Mouse (Mus musculus) gastrocnemius, postnatal 36 days (tissue): ENCODE measurements around the gene Pip4k2b. TPM values are rescaled to one million over a fixed set of nuclear protein-coding genes. Genes with fewer than 3 reads are reported as not detected.
"Not testable (repeated sequence)": the region's sequence is repeated elsewhere in the genome, so short reads cannot be mapped to it uniquely, and the experiment has no call there.

ENCODE experiments used
- DNase-seq, 2 experiments: peaks; one replicate each; pipeline ENCODE4 v3.0.0; 2022
- intact Hi-C: fragments of 180-260 bp; cut with DNase I; formaldehyde crosslinking; loops from one replicate; pipeline ENCODE4 v1.15.1; 2025
- long read RNA-seq, 2 experiments: library from polyadenylated mRNA; stranded (forward); transcript quantifications; one replicate each; pipeline ENCODE4 v2.0.0; 2021
- total RNA-seq, 2 experiments: library from RNA; stranded (reverse); gene quantifications; 2 replicates each; pipeline ENCODE4 v1.2.3; 2021

Gene Pip4k2b
- 10 to 100 TPM; 44.0 to 47.0 TPM for total RNA-seq
- long read RNA-seq, experiment 1, partial matches to known transcripts, result 0 of 15 reads
- long read RNA-seq, experiment 1, other reads (novel, unspliced or antisense), result 15 of 15 reads
- long read RNA-seq, experiment 2, partial matches to known transcripts, result 0 of 8 reads
- long read RNA-seq, experiment 2, other reads (novel, unspliced or antisense), result 8 of 8 reads

GRCm38 (mm10) chr11:97744063-97744717, at the start of gene Pip4k2b:
Gene Pip4k2b (minus strand): TSS chr11:97744704.
- peak in 1 of 2 experiments; percentile 39 for DNase-seq
- intact Hi-C loops, result loop anchor here (5.0 kb wide), 1 partner anchor 42 kb away; the partner anchor contains the start of genes Pcgf2 and Psmb3

- DNase-seq, result no peak
Observed at GRCm38 (mm10) chr11:97793165-97793564, 48.7 kb upstream of the Pip4k2b start.

GRCm38 (mm10) chr11:97790778-97791438, 46.4 kb upstream of the Pip4k2b start:
- intact Hi-C loops, result loop anchor here (5.0 kb wide), 1 partner anchor 36 kb away; no protein-coding TSS in a partner anchor
- DNase-seq, result not testable (repeated sequence)

More at GRCm38 (mm10) chr11:97793165-97793564, 48.7 kb upstream of the Pip4k2b start:
- intact Hi-C loops, result loop anchor here (2.0 to 5.0 kb wide), 2 partner anchors 34 to 92 kb away; partner anchors contain the start of gene Fbxo47

- intact Hi-C loops, result loop anchor here (2.0 to 5.0 kb wide), 2 partner anchors 38 to 57 kb away; no protein-coding TSS in a partner anchor
- DNase-seq, result no peak
Observed at GRCm38 (mm10) chr11:97789727-97790126, 45.2 kb upstream of the Pip4k2b start.

- DNase-seq, result no peak
- intact Hi-C loops, result loop anchor here (2.0 kb wide), 1 partner anchor 59 kb away; no protein-coding TSS in a partner anchor
Observed at GRCm38 (mm10) chr11:97787961-97788360, 43.5 kb upstream of the Pip4k2b start.

GRCm38 (mm10) chr11:97782564-97782895, 38.0 kb upstream of the Pip4k2b start:
- DNase-seq, result no peak
- intact Hi-C loops, result no loop called here

- DNase-seq, result peak; percentile 98 to 99
- intact Hi-C loops, result loop anchor here (2.0 kb wide), 1 partner anchor 15 kb away; the partner anchor contains the start of gene Cwc25
Observed at GRCm38 (mm10) chr11:97781832-97782563, 37.5 kb upstream of the Pip4k2b start, which contains the start of gene Rpl23. Gene Rpl23 (minus strand): TSS chr11:97782437.

- DNase-seq, result no peak
- intact Hi-C loops, result loop anchor here (2.0 kb wide), 1 partner anchor 15 kb away; the partner anchor contains the start of gene Cwc25
Observed at GRCm38 (mm10) chr11:97781478-97781831, 37.0 kb upstream of the Pip4k2b start.

- intact Hi-C loops, result loop anchor here (2.0 kb wide), 1 partner anchor 13 kb away; the partner anchor contains the start of gene Cwc25
Observed at GRCm38 (mm10) chr11:97779968-97780701, 35.6 kb upstream of the Pip4k2b start.

GRCm38 (mm10) chr11:97778918-97779317, 34.4 kb upstream of the Pip4k2b start:
- intact Hi-C loops, result no loop called here
- DNase-seq, result no peak

More at GRCm38 (mm10) chr11:97779968-97780701, 35.6 kb upstream of the Pip4k2b start:
- no peak for DNase-seq

GRCm38 (mm10) chr11:97777129-97777529, 32.6 kb upstream of the Pip4k2b start:
- intact Hi-C loops, result no loop called here

GRCm38 (mm10) chr11:97776497-97777128, 32.1 kb upstream of the Pip4k2b start:
- no peak for DNase-seq
- intact Hi-C loops, result no loop called here

More at GRCm38 (mm10) chr11:97777129-97777529, 32.6 kb upstream of the Pip4k2b start:
- DNase-seq, result no peak

GRCm38 (mm10) chr11:97775808-97776496, 31.4 kb upstream of the Pip4k2b start, which contains the start of gene 1700001P01Rik:
Gene 1700001P01Rik (minus strand): TSS chr11:97775918.
- DNase-seq, result no peak
- intact Hi-C loops, result no loop called here

GRCm38 (mm10) chr11:97775186-97775585, 30.7 kb upstream of the Pip4k2b start:
- DNase-seq, result no peak
- intact Hi-C loops, result no loop called here

GRCm38 (mm10) chr11:97771410-97771809, 26.9 kb upstream of the Pip4k2b start:
- intact Hi-C loops, result no loop called here
- DNase-seq, result no peak

- no peak for DNase-seq
- intact Hi-C loops, result no loop called here
Observed at GRCm38 (mm10) chr11:97769704-97770103, 25.2 kb upstream of the Pip4k2b start.

- DNase-seq, result peak; percentile 88 to 93
- intact Hi-C loops, result loop anchor here (2.0 kb wide), 1 partner anchor 14 kb away; no protein-coding TSS in a partner anchor
Observed at GRCm38 (mm10) chr11:97766154-97766881, 21.8 kb upstream of the Pip4k2b start, which contains the start of gene Cwc25. Gene Cwc25 (minus strand): TSS chr11:97766556.
